Mouse (Mus musculus) granulocyte monocyte progenitor cell, adult 5-6 weeks (primary cell): ENCODE results near the gene Coq10a. TPM values are rescaled to one million over a fixed set of nuclear protein-coding genes. Genes with fewer than 3 reads are reported as not detected.

Source experiments
- total RNA-seq, 2 experiments: library from RNA; stranded (forward) in 1 of 2; stranded (reverse) in 1 of 2; fragments of 200-712, 200-1000 nt in 1 of 2; fragments of >200 nt in 1 of 2; fragmentation: Nextera tagmentation in 1 of 2; gene quantifications; 2 replicates each; pipeline ENCODE4 v1.2.3; 2014 to 2017

Coq10a gene
- total RNA-seq, 2 experiments from 2014 or later: 7.9 to 28.4 TPM

Other genes with a start within 250 kb of the Coq10a start
- gene Rbms2, start 188.7 kb downstream of the Coq10a start, total RNA-seq (2014; fragmentation: Nextera tagmentation): 14.3 and 20.5 TPM in 2 replicates
- 1.8 and 2.1 TPM in 2 replicates for gene Rbms2, start 188.7 kb downstream of the Coq10a start, total RNA-seq (2017)
- gene Gls2, start 174.5 kb downstream of the Coq10a start, total RNA-seq (2014; fragmentation: Nextera tagmentation): not detected in 2 replicates
- not detected in 2 replicates for gene Gls2, start 174.5 kb downstream of the Coq10a start, total RNA-seq (2017)
- gene Spryd4, start 157.2 kb downstream of the Coq10a start, total RNA-seq (2014; fragmentation: Nextera tagmentation): 15.1 and 16.3 TPM in 2 replicates
- 9.7 and 19.2 TPM in 2 replicates for gene Spryd4, start 157.2 kb downstream of the Coq10a start, total RNA-seq (2017)
- 0.75 TPM in 1 of 2 replicates, not detected in the other for gene Mip, start 143.2 kb downstream of the Coq10a start, total RNA-seq (2014; fragmentation: Nextera tagmentation)
- not detected in 2 replicates for gene Mip, start 143.2 kb downstream of the Coq10a start, total RNA-seq (2017)
- 55.4 and 70.5 TPM in 2 replicates for gene Timeless, start 136.9 kb downstream of the Coq10a start, total RNA-seq (2014; fragmentation: Nextera tagmentation)
- gene Timeless, start 136.9 kb downstream of the Coq10a start, total RNA-seq (2017): 64.0 and 71.4 TPM in 2 replicates
- gene Apon, start 114.9 kb downstream of the Coq10a start, total RNA-seq (2014; fragmentation: Nextera tagmentation): 0.41 and 3.2 TPM in 2 replicates
- 0.31 and 0.99 TPM in 2 replicates for gene Apon, start 114.9 kb downstream of the Coq10a start, total RNA-seq (2017)
- gene Apof, start 100.3 kb downstream of the Coq10a start, total RNA-seq (2014; fragmentation: Nextera tagmentation): not detected in 2 replicates
- 0.34 and 0.57 TPM in 2 replicates for gene Apof, start 100.3 kb downstream of the Coq10a start, total RNA-seq (2017)
- 26.8 and 28.5 TPM in 2 replicates for gene Stat2, start 98.4 kb downstream of the Coq10a start, total RNA-seq (2014; fragmentation: Nextera tagmentation)
- gene Stat2, start 98.4 kb downstream of the Coq10a start, total RNA-seq (2017): 6.5 and 7.1 TPM in 2 replicates
- gene Il23a, start 70.2 kb downstream of the Coq10a start, total RNA-seq (2014; fragmentation: Nextera tagmentation): not detected in 2 replicates
- gene Il23a, start 70.2 kb downstream of the Coq10a start, total RNA-seq (2017): 1.3 and 1.6 TPM in 2 replicates
- 22.7 and 25.7 TPM in 2 replicates for gene Pan2, start 65.7 kb downstream of the Coq10a start, total RNA-seq (2014; fragmentation: Nextera tagmentation)
- gene Pan2, start 65.7 kb downstream of the Coq10a start, total RNA-seq (2017): 9.8 and 16.2 TPM in 2 replicates
- gene Cnpy2, start 46.5 kb downstream of the Coq10a start, total RNA-seq (2014; fragmentation: Nextera tagmentation): 108 and 200 TPM in 2 replicates
- 135 TPM in 2 replicates for gene Cnpy2, start 46.5 kb downstream of the Coq10a start, total RNA-seq (2017)
- 175 and 176 TPM in 2 replicates for gene Cs, start 31.3 kb downstream of the Coq10a start, total RNA-seq (2014; fragmentation: Nextera tagmentation)
- gene Cs, start 31.3 kb downstream of the Coq10a start, total RNA-seq (2017): 104 and 114 TPM in 2 replicates
- gene Ankrd52, start 8.1 kb upstream of the Coq10a start, total RNA-seq (2014; fragmentation: Nextera tagmentation): 58.1 and 60.1 TPM in 2 replicates
- gene Ankrd52, start 8.1 kb upstream of the Coq10a start, total RNA-seq (2017): 9.1 and 11.3 TPM in 2 replicates
- not detected in 2 replicates for gene Slc39a5, start 32.2 kb upstream of the Coq10a start, total RNA-seq (2014; fragmentation: Nextera tagmentation)
- not detected in 2 replicates for gene Slc39a5, start 32.2 kb upstream of the Coq10a start, total RNA-seq (2017)
- 80.4 and 115 TPM in 2 replicates for gene Nabp2, start 42.5 kb upstream of the Coq10a start, total RNA-seq (2014; fragmentation: Nextera tagmentation)
- 58.6 and 60.5 TPM in 2 replicates for gene Nabp2, start 42.5 kb upstream of the Coq10a start, total RNA-seq (2017)
- gene Rnf41, start 42.7 kb upstream of the Coq10a start, total RNA-seq (2014; fragmentation: Nextera tagmentation): 15.7 and 29.1 TPM in 2 replicates
- gene Rnf41, start 42.7 kb upstream of the Coq10a start, total RNA-seq (2017): 16.5 and 18.6 TPM in 2 replicates
- 90.4 and 113 TPM in 2 replicates for gene Smarcc2, start 90.3 kb upstream of the Coq10a start, total RNA-seq (2014; fragmentation: Nextera tagmentation)
- gene Smarcc2, start 90.3 kb upstream of the Coq10a start, total RNA-seq (2017): 56.4 and 56.9 TPM in 2 replicates
- gene Myl6, start 125.1 kb upstream of the Coq10a start, total RNA-seq (2014; fragmentation: Nextera tagmentation): 1,019 and 1,105 TPM in 2 replicates
- 1,278 and 1,308 TPM in 2 replicates for gene Myl6, start 125.1 kb upstream of the Coq10a start, total RNA-seq (2017)
- gene Myl6b, start 129.7 kb upstream of the Coq10a start, total RNA-seq (2014; fragmentation: Nextera tagmentation): 10.7 and 13.7 TPM in 2 replicates
- gene Myl6b, start 129.7 kb upstream of the Coq10a start, total RNA-seq (2017): 1.2 and 1.7 TPM in 2 replicates
- gene Esyt1, start 156.9 kb upstream of the Coq10a start, total RNA-seq (2014; fragmentation: Nextera tagmentation): 89.1 and 90.5 TPM in 2 replicates
- gene Esyt1, start 156.9 kb upstream of the Coq10a start, total RNA-seq (2017): 78.8 and 97.6 TPM in 2 replicates
- 8.8 and 9.7 TPM in 2 replicates for gene Zc3h10, start 178.8 kb upstream of the Coq10a start, total RNA-seq (2014; fragmentation: Nextera tagmentation)
- gene Zc3h10, start 178.8 kb upstream of the Coq10a start, total RNA-seq (2017): 12.5 and 13.6 TPM in 2 replicates
- gene Rpl41, start 180.3 kb upstream of the Coq10a start, total RNA-seq (2014; fragmentation: Nextera tagmentation): 6,066 and 6,315 TPM in 2 replicates
- gene Rpl41, start 180.3 kb upstream of the Coq10a start, total RNA-seq (2017): 3,608 and 4,444 TPM in 2 replicates
- gene Pa2g4, start 197.0 kb upstream of the Coq10a start, total RNA-seq (2014; fragmentation: Nextera tagmentation): 404 and 410 TPM in 2 replicates
- gene Pa2g4, start 197.0 kb upstream of the Coq10a start, total RNA-seq (2017): 414 and 442 TPM in 2 replicates
- gene Erbb3, start 220.7 kb upstream of the Coq10a start, total RNA-seq (2014; fragmentation: Nextera tagmentation): 1.6 and 1.7 TPM in 2 replicates
- gene Erbb3, start 220.7 kb upstream of the Coq10a start, total RNA-seq (2017): 1.4 and 1.8 TPM in 2 replicates